Mouse (Mus musculus) embryonic facial prominence, embryonic 11.5 days (tissue): ENCODE data around the gene Cited2. TPM values are rescaled to one million over a fixed set of nuclear protein-coding genes. Genes with fewer than 3 reads are reported as not detected.

Experiments used
- ATAC-seq: fragments of 200-750 bp; cut with Nextera tagmentation; replicated peaks from 2 replicates; pipeline ENCODE4 v1.8.0; 2017; ENCODE audit warnings: low read depth; ENCODE audit not compliant: insufficient number of reproducible peaks, low FRiP score, low TSS enrichment
- DNase-seq: peaks from one replicate; pipeline ENCODE4 v3.0.0-alpha.2; 2015; ENCODE audit warnings: low spot score
- H3K27ac ChIP-seq: fragments of 300-500 bp; sonication (generic); replicated peaks from 2 replicates; pipeline ENCODE4 v1.5.1; 2014; ENCODE audit warnings: mild to moderate bottlenecking, low read depth, low read length, control low read depth
- H3K27me3 ChIP-seq: fragments of 300-500 bp; sonication (generic); 2 replicates; pipeline ENCODE4 v1.6.1; 2014; ENCODE audit warnings: mild to moderate bottlenecking, low read length, moderate library complexity, mixed read lengths; ENCODE audit not compliant: control insufficient read depth, insufficient read depth
- H3K36me3 ChIP-seq: fragments of 300-500 bp; sonication (generic); replicated peaks from 2 replicates; pipeline ENCODE4 v1.6.1; 2014; ENCODE audit warnings: low read depth, mild to moderate bottlenecking, low read length, moderate library complexity, mixed read lengths; ENCODE audit not compliant: control insufficient read depth, insufficient read depth
- H3K4me1 ChIP-seq: fragments of 300-500 bp; sonication (generic); 2 replicates; pipeline ENCODE4 v1.6.1; 2014; ENCODE audit warnings: low read length, mixed read lengths; ENCODE audit not compliant: control insufficient read depth, insufficient read depth
- H3K4me2 ChIP-seq: fragments of 300-500 bp; sonication (generic); 2 replicates; pipeline ENCODE4 v1.6.1; 2014; ENCODE audit warnings: low read depth, mild to moderate bottlenecking, control low read depth, low read length, moderate library complexity
- H3K4me3 ChIP-seq: fragments of 300-500 bp; sonication (generic); 2 replicates; pipeline ENCODE4 v1.5.1; 2014; ENCODE audit warnings: low read depth, low read length, control low read depth
- H3K9ac ChIP-seq: fragments of 300-500 bp; sonication (generic); replicated peaks from 2 replicates; pipeline ENCODE4 v1.6.1; 2014; ENCODE audit warnings: mild to moderate bottlenecking, control low read depth, low read length
- H3K9me3 ChIP-seq: fragments of 300-500 bp; sonication (generic); replicated peaks from 2 replicates; pipeline ENCODE4 v1.6.1; 2016; ENCODE audit warnings: mild to moderate bottlenecking, low read length, inconsistent platforms, mixed read lengths; ENCODE audit not compliant: control insufficient read depth
- WGBS: fragments of 180-500 bp; shearing (Covaris S2); extraction: QIAGEN DNeasy Blood & Tissue Kit; methylation state at CpG from one replicate; pipeline ENCODE4 v1.1.7; 2014; 5-methylcytosine and 5-hydroxymethylcytosine counted together
- polyA plus RNA-seq: library from polyadenylated mRNA; unstranded; fragments of >200 nt; fragmentation: Nextera tagmentation; extraction: Ambion mirVana; gene quantifications from 2 replicates; pipeline ENCODE4 v1.2.1, GENCODE M21; 2014

The Cited2 gene
- polyA plus RNA-seq, 1 experiment from 2014 or later = 51.5 TPM

GRCm38 (mm10) chr10:17683852-17684428 lies 39.1 kb upstream of the Cited2 start:
- H3K4me3 ChIP-seq = no peak overlapping the region
- no peak overlapping the region for H3K27ac ChIP-seq
- no peak overlapping the region for H3K9ac ChIP-seq
- H3K9me3 ChIP-seq = no peaks in the 10 kb centered on the region
- no peaks in the 10 kb centered on the region for H3K4me1 ChIP-seq
- DNase-seq (no peak), ATAC-seq (no peak)
- no peak overlapping the region for H3K4me2 ChIP-seq
- WGBS = 49% methylated on average over 6 of the region's 6 CpGs
- H3K27me3 ChIP-seq = no peaks in the 10 kb centered on the region
- no peaks in the 10 kb centered on the region for H3K36me3 ChIP-seq

GRCm38 (mm10) chr10:17689806-17690205 lies 33.2 kb upstream of the Cited2 start:
- H3K9ac ChIP-seq = no peak overlapping the region
- no peak for DNase-seq
- no peak overlapping the region for H3K27ac ChIP-seq
- no peak overlapping the region for H3K4me3 ChIP-seq
- H3K9me3 ChIP-seq = no peaks in the 10 kb centered on the region
- H3K4me1 ChIP-seq = no peaks in the 10 kb centered on the region
- no peaks in the 10 kb centered on the region for H3K36me3 ChIP-seq
- ATAC-seq = no peak
- 55% methylated on average over 4 of the region's 4 CpGs for WGBS
- no peak overlapping the region for H3K4me2 ChIP-seq
- H3K27me3 ChIP-seq = no peaks in the 10 kb centered on the region

GRCm38 (mm10) chr10:17691709-17692108 lies 31.3 kb upstream of the Cited2 start:
- H3K27me3 ChIP-seq = no peaks in the 10 kb centered on the region
- H3K4me3 ChIP-seq = no peak overlapping the region
- ATAC-seq (no peak), DNase-seq (no peak)
- no peak overlapping the region for H3K9ac ChIP-seq
- H3K4me1 ChIP-seq = no peaks in the 10 kb centered on the region
- 62% methylated on average over 1 of the region's 1 CpGs for WGBS
- no peak overlapping the region for H3K27ac ChIP-seq
- H3K9me3 ChIP-seq = no peaks in the 10 kb centered on the region
- H3K4me2 ChIP-seq = no peak overlapping the region
- no peaks in the 10 kb centered on the region for H3K36me3 ChIP-seq

GRCm38 (mm10) chr10:17695801-17696200 lies 27.2 kb upstream of the Cited2 start:
- Histone ChIP-seq H3K9me3 (no peaks in the 10 kb centered on the region), H3K27ac (no peak overlapping the region), H3K4me3 (no peak overlapping the region), H3K4me1 (no peaks in the 10 kb centered on the region), H3K4me2 (no peak overlapping the region), H3K27me3 (no peaks in the 10 kb centered on the region), H3K36me3 (no peaks in the 10 kb centered on the region), H3K9ac (no peak overlapping the region)
- WGBS = 70% methylated on average over 3 of the region's 3 CpGs
- ATAC-seq (no peak), DNase-seq (no peak)

- Histone ChIP-seq H3K27me3 (no peaks in the 10 kb centered on the region), H3K4me2 (no peak overlapping the region), H3K27ac (no peak overlapping the region), H3K4me3 (no peak overlapping the region), H3K9ac (no peak overlapping the region), H3K4me1 (no peaks in the 10 kb centered on the region), H3K9me3 (no peaks in the 10 kb centered on the region), H3K36me3 (no peaks in the 10 kb centered on the region)
- 71% methylated on average over 7 of the region's 7 CpGs for WGBS
- ATAC-seq (no peak), DNase-seq (no peak)
These were observed 25.4 kb upstream of the Cited2 start for GRCm38 (mm10) chr10:17697376-17698265.

- Histone ChIP-seq H3K27me3 (no peaks in the 10 kb centered on the region), H3K27ac (no peak overlapping the region), H3K9ac (no peak overlapping the region), H3K4me3 (no peak overlapping the region), H3K9me3 (no peaks in the 10 kb centered on the region), H3K4me2 (no peak overlapping the region), H3K36me3 (no peaks in the 10 kb centered on the region), H3K4me1 (no peaks in the 10 kb centered on the region)
- DNase-seq (no peak), ATAC-seq (no peak)
- WGBS = 18% methylated on average over 4 of the region's 4 CpGs
These were observed 17.5 kb upstream of the Cited2 start for GRCm38 (mm10) chr10:17705466-17705973.

GRCm38 (mm10) chr10:17710753-17711152 lies 12.3 kb upstream of the Cited2 start:
- ATAC-seq = no peak
- no peak for DNase-seq
- Histone ChIP-seq H3K4me1 (no peaks in the 10 kb centered on the region), H3K9ac (no peak overlapping the region), H3K27me3 (no peaks in the 10 kb centered on the region), H3K36me3 (no peaks in the 10 kb centered on the region), H3K4me3 (no peak overlapping the region), H3K27ac (no peak overlapping the region), H3K4me2 (no peak overlapping the region), H3K9me3 (no peaks in the 10 kb centered on the region)
- 89% methylated on average over 3 of the region's 3 CpGs for WGBS

- no peak overlapping the region for H3K27ac ChIP-seq
- no peak for ATAC-seq
- no peaks in the 10 kb centered on the region for H3K9me3 ChIP-seq
- H3K36me3 ChIP-seq = no peaks in the 10 kb centered on the region
- H3K4me3 ChIP-seq = no peak overlapping the region
- no peak overlapping the region for H3K4me2 ChIP-seq
- no peaks in the 10 kb centered on the region for H3K27me3 ChIP-seq
- DNase-seq = no peak
- no peak overlapping the region for H3K9ac ChIP-seq
- H3K4me1 ChIP-seq = no peaks in the 10 kb centered on the region
- 85% methylated on average over 4 of the region's 4 CpGs for WGBS
These were observed 3.9 kb upstream of the Cited2 start for GRCm38 (mm10) chr10:17719009-17719570.
